Mouse (Mus musculus) bone marrow macrophage, adult 2 months (primary cell): ENCODE data around the gene Apopt1. TPM values are rescaled to one million over a fixed set of nuclear protein-coding genes. Genes with fewer than 3 reads are reported as not detected.

Source experiments
- H3K27ac ChIP-seq: 2 replicates; pipeline ENCODE4 v1.5.1; 2012; ENCODE audit warnings: low read depth, low read length; ENCODE audit not compliant: insufficient read depth
- H3K4me1 ChIP-seq: 2 replicates; pipeline ENCODE4 v1.6.1; 2012; ENCODE audit warnings: low read length; ENCODE audit not compliant: control insufficient read depth, insufficient read depth
- H3K4me3 ChIP-seq: 2 replicates; pipeline ENCODE4 v1.5.1; 2012; ENCODE audit warnings: mild to moderate bottlenecking, low read length, moderate library complexity; ENCODE audit not compliant: insufficient read depth
- CTCF ChIP-seq: IDR thresholded peaks from 2 replicates; pipeline ENCODE4 v1.5.1; 2012; ENCODE audit warnings: low read depth, mild to moderate bottlenecking, low read length, moderate library complexity
- POLR2A ChIP-seq: IDR thresholded peaks from 2 replicates; pipeline ENCODE4 v1.6.1; 2012; ENCODE audit warnings: mild to moderate bottlenecking, low read depth, low read length, borderline replicate concordance
- polyA plus RNA-seq: library from polyadenylated mRNA; stranded (reverse); fragments of >200 nt; gene quantifications from 2 replicates; pipeline ENCODE4 v1.2.4, GENCODE M21; 2012; ENCODE audit not compliant: missing spikeins, insufficient read depth, insufficient read length

Gene Apopt1
- polyA plus RNA-seq, 1 experiment: 34.5 TPM

DNA sequence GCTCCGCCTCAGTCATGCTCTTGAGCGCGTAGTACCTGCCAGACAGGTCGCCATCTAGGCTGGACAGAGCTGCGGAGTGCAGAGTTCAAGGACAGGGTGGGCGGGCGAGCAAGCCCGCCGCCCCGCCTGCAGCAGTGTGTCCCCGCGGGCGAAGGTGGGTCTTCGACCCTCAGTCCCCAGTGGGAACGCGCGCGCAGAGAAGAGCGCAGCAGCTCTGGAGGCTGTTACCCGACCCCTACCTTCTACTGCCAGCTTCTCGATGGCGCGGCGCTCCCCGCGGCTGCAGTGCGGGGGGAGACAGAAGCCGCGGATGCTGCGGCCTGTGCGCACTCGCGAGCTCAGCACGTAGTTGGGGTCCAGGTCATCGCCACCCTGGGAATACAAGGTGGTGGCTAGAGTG, 42.1 kb upstream of the Apopt1 start:
- H3K4me3 ChIP-seq: peak overlapping the region; percentile 89
- peaks cover 43% of the 10 kb centered on the region for H3K4me1 ChIP-seq

DNA sequence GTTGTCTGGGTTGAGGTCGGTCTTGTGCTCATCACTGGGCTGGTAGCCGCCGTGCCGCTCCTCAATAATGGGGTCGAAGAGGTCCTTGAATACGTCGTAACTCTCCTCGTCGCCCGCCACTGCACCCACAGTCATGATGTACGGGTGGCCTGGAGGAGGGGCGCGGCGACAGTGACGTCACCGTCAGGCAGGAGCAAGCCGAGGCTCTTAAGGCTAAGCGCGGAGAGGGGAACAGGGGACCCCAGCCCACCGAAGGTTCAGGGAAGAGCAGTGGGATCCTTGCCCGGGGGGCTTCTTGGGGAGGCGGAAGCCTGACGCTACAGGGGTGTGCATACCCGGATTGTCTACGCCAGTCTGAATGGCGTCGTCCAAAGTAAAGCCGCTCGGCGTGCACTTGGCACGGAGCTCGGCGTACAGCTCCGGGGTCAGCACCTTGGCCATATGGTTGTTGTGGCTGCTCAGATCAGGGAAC, 41.6 kb upstream of the Apopt1 start:
- Histone ChIP-seq H3K4me1 (peaks cover 48% of the 10 kb centered on the region), H3K4me3 (peak overlapping the region; percentile 89), H3K27ac (peak overlapping the region; percentile 43; the same call in 1 of the 2 replicates)
- no peak for TF ChIP-seq POLR2A
- no peak for TF ChIP-seq CTCF

More for the DNA sequence above, 42.1 kb upstream of the Apopt1 start:
- TF ChIP-seq CTCF (no peak), POLR2A (no peak)
- H3K27ac ChIP-seq: no peak overlapping the region

DNA sequence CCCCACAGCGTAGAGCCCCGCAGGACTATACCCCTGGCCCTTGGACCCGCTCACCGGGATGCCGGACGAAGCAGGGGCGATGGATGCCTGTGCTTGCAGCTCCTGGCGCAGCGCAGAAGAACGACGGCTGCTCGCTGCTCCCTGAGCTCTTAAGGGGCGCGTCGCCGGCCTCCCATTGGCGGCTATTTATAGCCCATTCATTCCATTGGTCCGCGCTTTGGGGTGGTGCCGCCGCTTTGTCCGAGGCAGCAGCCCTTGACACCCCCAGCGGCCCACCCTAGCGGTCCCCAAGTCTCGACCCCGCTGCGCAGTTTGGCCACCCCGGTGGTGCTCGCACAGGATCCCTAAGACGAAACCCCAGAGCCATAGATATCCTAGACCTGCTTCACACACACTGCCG, 40.9 kb upstream of the Apopt1 start, which contains the start of gene Ckb:
TSS of gene Ckb (minus strand) at position 163 of the 400 bp plus-strand sequence.
- peak within 1 kb of the TSS; percentile 89 for H3K4me3 ChIP-seq
- TF ChIP-seq POLR2A (peak; percentile 70; the same call in 1 of the 2 replicates), CTCF (no peak)
- H3K4me1 ChIP-seq: peaks cover 54% of the 10 kb centered on the region
- H3K27ac ChIP-seq: peak within 1 kb of the TSS; percentile 43

DNA sequence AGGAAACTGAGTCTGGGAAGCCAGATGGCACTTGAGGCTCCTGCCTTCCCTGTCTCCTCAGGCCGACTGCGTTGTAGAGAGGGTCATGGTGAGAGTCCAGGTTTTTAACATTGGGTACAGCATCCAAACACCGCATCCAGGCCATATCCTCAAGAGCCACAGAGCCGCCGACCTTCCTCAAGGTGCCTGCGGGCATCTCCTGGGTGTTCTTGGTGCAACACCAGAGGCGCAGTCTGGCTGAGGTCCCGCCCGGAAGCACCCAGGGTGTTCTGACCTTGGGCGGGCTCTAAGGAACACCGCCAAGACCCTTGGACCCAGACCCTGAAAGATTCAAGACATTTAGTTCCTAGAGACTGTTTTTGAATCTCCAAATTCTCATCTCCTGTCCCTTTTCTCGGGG, 40.5 kb upstream of the Apopt1 start:
- Histone ChIP-seq H3K4me3 (peak overlapping the region; percentile 89), H3K27ac (no peak overlapping the region), H3K4me1 (peaks cover 57% of the 10 kb centered on the region)
- TF ChIP-seq CTCF: no peak
- TF ChIP-seq POLR2A: no peak

DNA sequence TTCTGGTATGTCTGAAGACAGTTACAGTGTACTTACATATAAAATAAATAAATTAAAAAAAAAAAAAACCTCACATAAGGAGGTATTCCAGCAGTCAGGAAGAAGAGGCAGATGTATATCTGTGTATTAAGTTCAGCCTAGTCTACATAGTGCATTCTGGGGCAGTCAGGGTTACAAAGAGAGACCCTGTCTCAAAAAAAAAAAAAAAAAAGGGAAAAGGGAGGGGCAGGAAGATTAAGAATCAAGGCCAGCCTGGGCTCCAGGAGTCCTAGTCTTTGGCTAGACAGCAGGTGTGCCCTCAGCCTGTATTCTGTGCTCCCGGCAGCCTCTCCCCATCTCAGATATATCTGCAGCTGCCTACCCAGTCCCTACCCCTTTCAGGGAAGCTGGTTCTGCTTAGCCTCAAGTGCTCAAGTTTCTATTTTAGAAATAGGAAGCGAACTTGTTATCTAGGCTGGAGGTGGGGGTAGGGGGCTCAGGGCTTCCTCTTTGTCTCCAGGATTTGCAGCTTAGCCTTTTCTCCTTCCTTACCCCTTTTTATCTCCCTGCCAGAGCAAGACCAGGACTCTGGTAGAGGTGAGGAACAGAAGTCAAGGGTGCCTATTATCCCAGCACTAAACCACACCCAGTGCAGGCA, 38.1 kb upstream of the Apopt1 start:
- peaks cover 51% of the 10 kb centered on the region for H3K4me1 ChIP-seq
- TF ChIP-seq POLR2A: no peak
- TF ChIP-seq CTCF: no peak
- peak overlapping the region; percentile 98 for H3K27ac ChIP-seq
- H3K4me3 ChIP-seq: peak overlapping the region; percentile 27

DNA sequence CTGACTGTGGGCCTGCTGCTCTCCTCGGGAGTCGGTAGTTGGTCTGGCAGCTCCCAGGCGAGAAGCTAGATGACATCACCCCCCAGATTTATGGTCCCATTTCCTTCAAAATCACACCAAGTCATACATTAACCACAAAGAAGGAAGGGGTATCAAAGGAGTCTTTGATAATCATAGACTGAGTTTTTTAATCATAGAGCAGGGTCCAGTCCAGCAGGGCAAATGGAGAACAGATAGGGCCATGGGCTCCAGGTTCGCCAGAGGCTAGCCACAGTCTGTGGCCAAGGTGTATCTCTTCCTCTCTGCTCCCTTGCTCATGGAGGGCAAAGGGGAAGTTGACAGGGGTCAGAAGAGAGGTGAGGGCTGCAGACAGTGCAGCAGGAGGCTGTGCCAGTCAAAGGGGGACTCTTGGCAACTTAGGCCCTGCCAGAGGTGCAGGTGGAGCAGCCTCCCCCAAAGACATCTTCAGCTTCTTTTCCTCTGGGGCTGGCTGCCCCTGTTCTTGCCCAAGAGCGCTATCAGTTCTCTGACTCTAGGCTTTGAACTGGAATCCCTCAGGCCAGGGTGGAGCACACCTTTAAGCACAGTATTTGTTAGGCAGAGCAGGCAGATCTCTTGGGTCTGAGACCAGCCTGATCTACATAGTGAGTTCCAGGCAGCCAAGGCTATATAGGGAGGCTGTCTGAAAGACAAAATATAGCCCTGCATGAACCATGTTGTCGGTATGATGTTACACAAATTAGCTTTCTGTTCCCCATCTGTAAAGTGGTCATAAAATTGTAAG, 37.1 kb upstream of the Apopt1 start:
- peak overlapping the region; percentile 27; the same call in 1 of the 2 replicates for H3K4me3 ChIP-seq
- peaks cover 45% of the 10 kb centered on the region for H3K4me1 ChIP-seq
- peak overlapping the region; percentile 98 for H3K27ac ChIP-seq
- TF ChIP-seq CTCF: no peak
- TF ChIP-seq POLR2A: no peak

DNA sequence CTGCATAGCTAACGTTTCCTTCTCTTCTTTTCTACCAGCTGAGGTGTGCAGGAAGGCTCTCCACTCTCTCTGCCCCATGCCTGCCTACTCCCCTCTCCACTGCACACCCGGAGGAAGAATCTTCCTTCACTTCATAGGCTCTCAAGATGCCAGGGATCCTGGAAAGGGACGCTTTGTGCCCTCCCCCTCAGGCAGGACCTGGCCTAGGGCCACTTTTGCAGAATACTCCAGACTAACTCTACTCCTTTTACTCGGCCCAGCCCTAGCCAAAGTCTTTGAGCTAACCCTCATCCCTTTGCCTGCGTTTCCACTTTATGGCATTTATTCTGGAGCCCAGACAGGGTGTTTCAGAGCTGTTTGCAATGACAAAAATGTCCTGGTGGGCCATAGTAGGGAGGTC, 35.6 kb upstream of the Apopt1 start:
- Histone ChIP-seq H3K4me1 (peaks cover 44% of the 10 kb centered on the region), H3K4me3 (peak overlapping the region; percentile 84), H3K27ac (peak overlapping the region; percentile 98)
- TF ChIP-seq POLR2A (no peak), CTCF (no peak)

DNA sequence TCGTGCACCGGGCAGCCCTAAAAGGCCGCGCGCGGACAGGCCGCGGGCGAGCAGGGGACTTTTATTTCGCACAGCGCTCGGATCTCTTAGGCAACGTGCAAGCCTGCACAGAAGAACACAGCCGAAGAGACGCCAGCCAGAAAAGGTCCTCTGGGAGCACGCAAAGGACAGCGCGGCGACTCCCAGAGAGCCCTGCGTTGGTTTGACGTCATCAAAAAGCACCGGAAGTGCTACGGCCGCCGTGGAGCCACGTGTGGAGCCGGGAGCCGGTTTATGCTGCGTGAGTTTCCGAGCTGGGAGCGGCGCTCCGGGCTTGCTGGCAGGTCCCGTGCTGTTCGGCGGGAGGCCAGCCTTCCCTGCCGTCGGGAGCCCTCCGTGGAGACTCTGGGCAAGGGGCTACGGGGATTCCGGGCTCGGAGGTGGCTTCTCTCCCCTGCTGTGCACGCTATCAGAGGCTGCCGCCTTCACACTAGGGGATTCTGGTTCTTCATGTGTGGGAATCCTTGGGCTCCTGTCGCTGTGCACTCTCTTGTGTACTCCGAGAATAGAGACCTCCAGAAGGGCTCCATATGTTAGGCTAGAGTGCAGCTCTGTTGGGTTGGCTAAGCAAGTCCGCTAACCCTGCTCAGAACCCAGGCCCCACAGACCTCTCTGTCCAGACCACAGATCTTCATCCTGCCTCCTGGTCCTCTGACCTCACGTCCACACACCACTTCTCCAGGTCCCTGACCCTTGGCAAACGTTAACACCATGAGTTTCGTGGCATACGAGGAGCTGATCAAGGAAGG, 35.0 kb upstream of the Apopt1 start, which contains the start of gene Trmt61a:
TSS of gene Trmt61a (plus strand) at position 224 of the 788 bp plus-strand sequence.
- Histone ChIP-seq H3K4me1 (peaks cover 40% of the 10 kb centered on the region), H3K4me3 (peak within 1 kb of the TSS; percentile 84), H3K27ac (peak within 1 kb of the TSS; percentile 98)
- TF ChIP-seq CTCF (no peak), POLR2A (no peak)

DNA sequence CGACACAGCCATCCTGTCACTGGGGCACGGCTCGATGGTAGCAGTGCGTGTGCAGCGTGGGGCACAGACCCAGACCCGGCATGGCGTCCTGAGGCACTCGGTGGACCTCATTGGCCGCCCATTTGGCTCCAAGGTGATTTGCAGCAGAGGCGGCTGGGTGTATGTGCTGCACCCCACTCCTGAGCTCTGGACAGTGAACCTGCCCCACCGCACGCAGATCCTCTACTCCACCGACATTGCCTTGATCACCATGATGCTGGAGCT, 34.5 kb upstream of the Apopt1 start:
- Histone ChIP-seq H3K4me1 (peaks cover 35% of the 10 kb centered on the region), H3K27ac (peak overlapping the region; percentile 3), H3K4me3 (peak overlapping the region; percentile 84)
- TF ChIP-seq CTCF: no peak
- no peak for TF ChIP-seq POLR2A
